Mouse (Mus musculus) limb, embryonic 11.5 days (tissue): ENCODE data around the gene Eif4ebp2. TPM values are rescaled to one million over a fixed set of nuclear protein-coding genes. Genes with fewer than 3 reads are reported as not detected.
A peak's percentile ranks its signal among the peaks of the same experiment; 100 is the strongest.

Experiments
- ATAC-seq: fragments of 200-750 bp; cut with Nextera tagmentation; 2 replicates; pipeline ENCODE4 v1.8.0; 2017; ENCODE audit warnings: low read depth; ENCODE audit not compliant: insufficient number of reproducible peaks, low FRiP score, low TSS enrichment
- DNase-seq: peaks from one replicate; pipeline ENCODE4 v3.0.0-alpha.2; 2015; ENCODE audit warnings: low spot score
- H3K27ac ChIP-seq: fragments of 300-500 bp; sonication (generic); replicated peaks from 2 replicates; pipeline ENCODE4 v1.5.1; 2014; ENCODE audit warnings: low read depth, mild to moderate bottlenecking, low read length
- H3K27me3 ChIP-seq: fragments of 300-500 bp; sonication (generic); 2 replicates; pipeline ENCODE4 v1.6.1; 2014; ENCODE audit warnings: mild to moderate bottlenecking, low read length, mixed read lengths; ENCODE audit not compliant: control insufficient read depth, insufficient read depth
- H3K36me3 ChIP-seq: fragments of 300-500 bp; sonication (generic); 2 replicates; pipeline ENCODE4 v1.6.1; 2014; ENCODE audit warnings: mild to moderate bottlenecking, low read length, moderate library complexity, mixed read lengths; ENCODE audit not compliant: control insufficient read depth, insufficient read depth
- H3K4me1 ChIP-seq: fragments of 300-500 bp; sonication (generic); 2 replicates; pipeline ENCODE4 v1.6.1; 2014; ENCODE audit warnings: low read length, mixed read lengths; ENCODE audit not compliant: control insufficient read depth, insufficient read depth
- H3K4me2 ChIP-seq: fragments of 300-500 bp; sonication (generic); 2 replicates; pipeline ENCODE4 v1.6.1; 2014; ENCODE audit warnings: low read depth, mild to moderate bottlenecking, moderate library complexity; ENCODE audit not compliant: severe bottlenecking
- H3K4me3 ChIP-seq: fragments of 300-500 bp; sonication (generic); 2 replicates; pipeline ENCODE4 v1.5.1; 2014; ENCODE audit warnings: low read depth, low read length
- H3K9ac ChIP-seq: fragments of 300-500 bp; sonication (generic); 2 replicates; pipeline ENCODE4 v1.6.1; 2014; ENCODE audit warnings: mild to moderate bottlenecking, low read length
- H3K9me3 ChIP-seq: fragments of 300-500 bp; sonication (generic); 2 replicates; pipeline ENCODE4 v1.6.1; 2016; ENCODE audit warnings: low read length; ENCODE audit not compliant: control insufficient read depth
- WGBS: fragments of 180-500 bp; shearing (Covaris S2); extraction: QIAGEN DNeasy Blood & Tissue Kit; methylation state at CpG from one replicate; pipeline ENCODE4 v1.1.7; 2014; 5-methylcytosine and 5-hydroxymethylcytosine counted together
- polyA plus RNA-seq: library from polyadenylated mRNA; unstranded; fragments of >200 nt; fragmentation: Nextera tagmentation; extraction: Ambion mirVana; gene quantifications from 2 replicates; pipeline ENCODE4 v1.2.1, GENCODE M21; 2014

The Eif4ebp2 gene
- polyA plus RNA-seq, 1 experiment from 2014 or later = 28.5 TPM

- DNase-seq (no peak), ATAC-seq (no peak)
- H3K4me1 ChIP-seq = no peaks in the 10 kb centered on the region
- H3K9ac ChIP-seq = no peak overlapping the region
- H3K27me3 ChIP-seq = peaks cover 7% of the 10 kb centered on the region; the same call in 1 of the 2 replicates
- no peak overlapping the region for H3K4me2 ChIP-seq
- no peak overlapping the region for H3K27ac ChIP-seq
- H3K9me3 ChIP-seq = no peaks in the 10 kb centered on the region
- H3K4me3 ChIP-seq = no peak overlapping the region
- H3K36me3 ChIP-seq = no peaks in the 10 kb centered on the region
- WGBS = 28% methylated on average over 9 of the region's 9 CpGs
Measured at GRCm38 (mm10) chr10:61410193-61410592, 42.3 kb downstream of the Eif4ebp2 start.

- H3K36me3 ChIP-seq = no peaks in the 10 kb centered on the region
- H3K27ac ChIP-seq = no peak overlapping the region
- ATAC-seq (no peak), DNase-seq (no peak)
- no peak overlapping the region for H3K4me2 ChIP-seq
- H3K9ac ChIP-seq = no peak overlapping the region
- 3% methylated on average over 4 of the region's 4 CpGs for WGBS
- H3K27me3 ChIP-seq = peaks cover 7% of the 10 kb centered on the region; the same call in 1 of the 2 replicates
- no peaks in the 10 kb centered on the region for H3K4me1 ChIP-seq
- H3K9me3 ChIP-seq = no peaks in the 10 kb centered on the region
- H3K4me3 ChIP-seq = no peak overlapping the region
Measured at GRCm38 (mm10) chr10:61409776-61410175, 42.7 kb downstream of the Eif4ebp2 start.

- Histone ChIP-seq H3K9me3 (no peaks in the 10 kb centered on the region), H3K27ac (no peak overlapping the region), H3K4me1 (no peaks in the 10 kb centered on the region), H3K27me3 (peaks cover 7% of the 10 kb centered on the region; the same call in 1 of the 2 replicates), H3K4me3 (no peak overlapping the region), H3K4me2 (no peak overlapping the region), H3K9ac (no peak overlapping the region), H3K36me3 (no peaks in the 10 kb centered on the region)
- DNase-seq = no peak
- WGBS = 8% methylated on average over 10 of the region's 10 CpGs
- ATAC-seq = no peak
Measured at GRCm38 (mm10) chr10:61405958-61406357, 46.5 kb downstream of the Eif4ebp2 start.

- no peak for ATAC-seq
- no peak overlapping the region for H3K4me3 ChIP-seq
Measured at GRCm38 (mm10) chr10:61402911-61403310, 49.5 kb downstream of the Eif4ebp2 start.

GRCm38 (mm10) chr10:61402480-61402879, 50.0 kb downstream of the Eif4ebp2 start:
- no peak overlapping the region for H3K4me2 ChIP-seq
- no peaks in the 10 kb centered on the region for H3K4me1 ChIP-seq
- H3K36me3 ChIP-seq = no peaks in the 10 kb centered on the region
- H3K27me3 ChIP-seq = peaks cover 7% of the 10 kb centered on the region; the same call in 1 of the 2 replicates
- 77% methylated on average over 5 of the region's 5 CpGs for WGBS
- DNase-seq (no peak), ATAC-seq (no peak)
- H3K4me3 ChIP-seq = no peak overlapping the region
- H3K9me3 ChIP-seq = no peaks in the 10 kb centered on the region
- no peak overlapping the region for H3K9ac ChIP-seq
- H3K27ac ChIP-seq = no peak overlapping the region

More at GRCm38 (mm10) chr10:61402911-61403310, 49.5 kb downstream of the Eif4ebp2 start:
- Histone ChIP-seq H3K4me1 (no peaks in the 10 kb centered on the region), H3K9ac (no peak overlapping the region), H3K4me2 (no peak overlapping the region), H3K9me3 (no peaks in the 10 kb centered on the region), H3K27ac (no peak overlapping the region), H3K27me3 (peaks cover 7% of the 10 kb centered on the region; the same call in 1 of the 2 replicates), H3K36me3 (no peaks in the 10 kb centered on the region)
- 89% methylated on average over 2 of the region's 2 CpGs for WGBS
- no peak for DNase-seq

GRCm38 (mm10) chr10:61400407-61400806, 52.1 kb downstream of the Eif4ebp2 start:
- Histone ChIP-seq H3K27me3 (no peaks in the 10 kb centered on the region; the same call in 1 of the 2 replicates), H3K4me2 (no peak overlapping the region), H3K9ac (no peak overlapping the region), H3K27ac (no peak overlapping the region), H3K4me1 (no peaks in the 10 kb centered on the region), H3K36me3 (no peaks in the 10 kb centered on the region), H3K9me3 (no peaks in the 10 kb centered on the region), H3K4me3 (no peak overlapping the region)
- DNase-seq (no peak), ATAC-seq (no peak)
- WGBS = 88% methylated on average over 5 of the region's 5 CpGs

GRCm38 (mm10) chr10:61399156-61399734, 53.2 kb downstream of the Eif4ebp2 start:
- H3K27ac ChIP-seq = no peak overlapping the region
- ATAC-seq = peak; percentile 28; the same call in 1 of the 2 replicates
- H3K4me2 ChIP-seq = no peak overlapping the region
- H3K4me1 ChIP-seq = no peaks in the 10 kb centered on the region
- no peaks in the 10 kb centered on the region for H3K9me3 ChIP-seq
- no peak overlapping the region for H3K9ac ChIP-seq
- H3K27me3 ChIP-seq = no peaks in the 10 kb centered on the region
- no peaks in the 10 kb centered on the region for H3K36me3 ChIP-seq
- H3K4me3 ChIP-seq = no peak overlapping the region
- DNase-seq = peak; percentile 90
- 22% methylated on average over 12 of the region's 13 CpGs for WGBS

GRCm38 (mm10) chr10:61398125-61398524, 54.3 kb downstream of the Eif4ebp2 start:
- ATAC-seq (0 out of 2 replicates have a peak, but pooled peaks have one; percentile 16), DNase-seq (no peak)
- no peaks in the 10 kb centered on the region for H3K4me1 ChIP-seq
- no peaks in the 10 kb centered on the region for H3K9me3 ChIP-seq
- no peak overlapping the region for H3K4me2 ChIP-seq
- H3K36me3 ChIP-seq = no peaks in the 10 kb centered on the region
- H3K27me3 ChIP-seq = no peaks in the 10 kb centered on the region
- H3K27ac ChIP-seq = no peak overlapping the region
- H3K4me3 ChIP-seq = no peak overlapping the region
- WGBS = 41% methylated on average over 3 of the region's 3 CpGs
- no peak overlapping the region for H3K9ac ChIP-seq
